Mouse (Mus musculus): ENCODE data around the gene Zcchc14.

DNA sequence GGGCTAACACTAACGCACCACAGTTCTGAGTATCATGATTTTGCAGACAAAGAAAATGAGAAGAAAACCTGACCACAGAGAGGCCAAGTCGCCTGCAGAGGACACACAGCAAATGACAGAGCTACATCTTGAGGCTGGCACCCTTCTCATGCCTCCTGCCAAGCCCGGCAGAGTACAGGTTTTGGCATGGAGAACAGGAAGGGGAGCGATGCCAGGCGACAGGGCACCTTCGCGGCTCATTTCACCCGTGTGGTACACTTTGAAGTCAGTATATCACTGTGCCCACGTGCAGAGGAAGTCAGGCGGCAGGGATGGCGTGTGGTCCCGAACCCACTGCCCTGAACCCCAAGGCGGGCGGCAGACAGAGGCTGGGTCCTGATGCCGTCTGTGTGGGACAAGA lies 7.9 kb upstream of the Zcchc14 start:
- TF ChIP-seq CTCF (IDR thresholded peaks at IDR 0.05; ENCODE audit: borderline replicate concordance, insufficient read depth, low read length) (no peak), POLR2A (IDR thresholded peaks at IDR 0.05; ENCODE audit: low read depth, low read length) (no peak)
